Mouse (Mus musculus) bone marrow macrophage, adult 2 months (primary cell): ENCODE data around the gene Edem2.

ENCODE experiments used
- CTCF ChIP-seq: IDR thresholded peaks from 2 replicates; pipeline ENCODE4 v1.5.1; 2012; ENCODE audit warnings: low read depth, mild to moderate bottlenecking, low read length, moderate library complexity
- POLR2A ChIP-seq: IDR thresholded peaks from 2 replicates; pipeline ENCODE4 v1.6.1; 2012; ENCODE audit warnings: mild to moderate bottlenecking, low read depth, low read length, borderline replicate concordance

DNA sequence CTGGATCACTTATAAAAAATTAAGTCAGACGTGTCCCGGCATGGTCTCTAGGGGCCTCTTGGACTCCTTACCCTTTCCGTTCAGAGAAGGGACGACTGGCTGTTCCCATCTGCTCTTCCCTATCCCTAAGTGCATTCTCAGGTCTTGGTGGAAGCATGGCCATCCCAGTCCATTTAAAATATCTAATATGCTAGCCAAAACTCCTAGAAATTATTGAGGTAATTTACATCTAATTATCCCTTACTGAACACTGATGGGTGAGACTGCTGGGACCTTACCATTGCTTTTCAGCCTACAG, 48.4 kb upstream of the Edem2 start:
- TF ChIP-seq CTCF (no peak), POLR2A (no peak)
